Mouse (Mus musculus): ENCODE measurements around the gene Entpd5.

The Entpd5 gene

DNA sequence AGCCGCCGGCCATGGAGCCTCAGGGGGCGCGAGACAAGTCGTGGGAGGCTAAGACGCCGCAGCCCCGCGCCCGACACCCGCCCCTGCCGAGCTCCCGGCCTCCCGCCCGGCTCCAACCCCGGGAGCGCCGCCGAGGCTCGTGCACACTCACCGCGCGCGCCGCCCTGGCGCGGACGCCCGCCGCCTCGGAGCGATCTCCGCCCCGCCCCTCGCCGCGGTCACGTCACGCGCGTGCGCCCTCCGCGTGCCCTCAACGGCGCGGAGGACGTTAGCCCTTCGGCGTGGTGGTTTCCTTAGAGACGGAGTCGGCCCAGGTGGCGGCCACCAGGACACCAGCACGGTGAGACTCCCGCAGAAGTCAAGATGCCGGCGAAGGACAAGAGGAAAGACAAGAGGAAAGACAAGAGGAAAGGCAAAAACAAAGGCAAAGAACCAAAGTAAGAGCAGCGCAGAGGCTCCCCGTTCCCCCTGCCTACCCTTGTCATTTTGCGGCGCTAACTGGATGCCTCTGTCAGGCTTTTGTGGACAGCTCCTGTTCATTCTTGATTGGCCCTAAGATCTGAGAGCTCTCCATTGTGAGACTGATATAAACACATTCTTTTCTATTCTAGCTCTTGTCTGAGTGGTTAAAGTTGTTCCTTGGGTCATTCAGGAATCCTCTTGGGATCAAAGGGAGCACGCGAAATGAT lies at the start of gene Entpd5, which contains the start of gene Bbof1:
Gene Entpd5 (minus strand): TSS at position 211 of the 689 bp plus-strand sequence.
Gene Bbof1 (plus strand): TSS at position 253 of the 689 bp plus-strand sequence.
- CTCF ChIA-PET, result no interaction called here

DNA sequence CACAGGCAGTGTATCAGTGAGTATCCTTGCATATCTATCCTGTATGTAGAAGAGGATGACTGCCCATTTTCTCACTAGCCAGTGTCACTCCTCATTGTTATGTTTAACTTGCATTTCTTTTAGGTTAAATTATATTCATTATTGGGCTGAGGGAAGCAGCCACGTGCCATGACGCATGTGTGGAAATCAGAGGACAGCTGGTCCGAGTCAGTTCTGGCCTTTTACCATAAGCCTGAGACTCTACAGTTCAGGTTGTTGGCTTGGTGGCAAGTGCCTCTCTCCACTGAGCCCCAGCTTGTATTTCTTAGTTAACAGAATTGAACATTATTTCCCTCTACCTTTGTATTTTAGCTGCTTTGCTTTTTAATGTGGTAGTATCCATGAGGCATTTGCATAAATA lies 48.1 kb upstream of the Entpd5 start:
- CTCF ChIA-PET, result no interaction called here

GRCm38 (mm10) chr12:84451801-84452200 lies 43.0 kb upstream of the Entpd5 start:
- CTCF ChIA-PET, result no interaction called here

GRCm38 (mm10) chr12:84450718-84451646 lies 42.2 kb upstream of the Entpd5 start, which contains the start of the genes Aldh6a1 and Lin52:
TSS of gene Aldh6a1 (minus strand) at chr12:84451004.
TSS of gene Lin52 (plus strand) at chr12:84451422.
- CTCF ChIA-PET, result no interaction called here

- CTCF ChIA-PET, result no interaction called here
Measured at GRCm38 (mm10) chr12:84450351-84450717, 41.5 kb upstream of the Entpd5 start.

GRCm38 (mm10) chr12:84449887-84450286 lies 41.1 kb upstream of the Entpd5 start:
- CTCF ChIA-PET, result interaction anchor here (0.7 kb wide), 1 partner anchor 100 kb away, joined by 3 read pairs; no protein-coding TSS in a partner anchor

DNA sequence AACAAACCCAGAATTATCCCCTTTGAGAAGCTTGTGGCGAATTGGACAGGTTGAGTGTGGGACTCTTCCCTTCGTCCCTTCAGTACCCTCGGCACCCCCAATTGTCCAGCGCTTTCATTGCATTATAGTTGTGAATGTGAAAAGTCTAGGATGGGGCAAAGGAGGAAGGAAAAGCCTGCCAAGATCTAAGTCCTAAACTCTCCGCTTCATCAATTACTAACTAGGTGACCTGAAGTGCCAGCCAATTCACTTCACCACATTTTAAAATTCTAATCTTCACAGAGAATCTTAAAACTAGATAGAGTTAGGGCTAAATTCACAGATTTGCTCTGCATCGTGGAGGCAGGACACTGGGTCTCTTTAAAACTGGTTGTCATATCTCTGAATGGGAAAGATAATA lies 39.4 kb upstream of the Entpd5 start:
- CTCF ChIA-PET, result no interaction called here

DNA sequence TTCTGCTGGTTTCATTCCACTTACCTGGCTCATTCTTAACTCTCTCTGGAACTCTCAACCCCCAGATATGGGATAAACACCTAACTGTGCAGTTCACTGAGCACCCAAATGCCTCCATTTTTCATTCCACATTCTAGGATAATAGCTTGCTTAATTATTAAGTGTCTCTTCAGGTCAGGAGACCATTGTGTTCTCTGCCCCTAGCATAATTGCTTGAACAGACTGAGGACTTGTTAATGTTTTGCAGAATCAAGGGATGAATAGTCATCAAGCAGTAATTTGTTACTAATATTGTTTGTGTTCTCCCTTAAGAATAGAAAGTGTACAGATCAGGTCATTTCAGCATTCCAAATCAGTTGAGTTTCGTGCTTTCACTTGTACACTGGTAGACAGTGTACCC lies 38.6 kb upstream of the Entpd5 start:
- CTCF ChIA-PET, result no interaction called here

DNA sequence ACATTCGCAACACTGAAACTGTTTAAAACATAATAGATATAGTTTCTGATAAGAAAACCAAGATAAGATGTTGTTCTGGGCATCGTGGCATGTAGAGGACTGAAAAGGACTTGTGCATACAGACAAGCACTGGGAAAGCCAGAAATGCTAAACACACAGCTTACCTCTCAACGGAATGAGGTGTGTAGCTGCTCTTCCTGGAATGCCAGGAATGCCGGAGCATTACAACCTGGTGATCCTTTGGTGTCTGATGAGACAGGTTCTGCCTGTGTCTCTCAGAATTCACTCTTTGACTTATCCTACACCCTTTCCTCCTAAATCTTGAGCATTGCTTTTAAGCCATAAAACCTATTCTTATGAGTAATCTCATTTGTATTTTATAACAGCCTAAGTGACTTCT lies 33.7 kb upstream of the Entpd5 start:
- CTCF ChIA-PET, result no interaction called here

DNA sequence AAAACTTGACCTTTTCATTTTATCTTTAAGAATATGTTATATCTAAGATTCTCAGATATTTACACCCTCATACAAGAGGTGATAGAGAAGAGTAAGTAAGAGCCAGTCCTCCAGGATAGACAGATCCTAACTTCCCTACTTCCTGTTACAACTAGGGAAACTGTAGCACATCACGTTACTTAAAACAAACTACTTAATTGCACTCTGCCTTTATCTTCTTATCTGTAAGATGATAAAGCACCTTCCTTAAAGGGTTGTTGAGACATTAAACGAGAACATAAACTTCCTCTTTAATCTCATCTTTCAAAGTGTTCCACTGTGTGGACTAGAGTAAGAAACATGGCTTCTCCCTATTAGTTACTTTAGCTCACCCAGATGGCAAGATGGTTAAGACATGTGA lies 29.9 kb upstream of the Entpd5 start:
- CTCF ChIA-PET, result no interaction called here

- CTCF ChIA-PET, result no interaction called here
Measured at GRCm38 (mm10) chr12:84429825-84430224, 21.0 kb upstream of the Entpd5 start.

GRCm38 (mm10) chr12:84423990-84424389 lies 15.2 kb upstream of the Entpd5 start:
- CTCF ChIA-PET, result no interaction called here

DNA sequence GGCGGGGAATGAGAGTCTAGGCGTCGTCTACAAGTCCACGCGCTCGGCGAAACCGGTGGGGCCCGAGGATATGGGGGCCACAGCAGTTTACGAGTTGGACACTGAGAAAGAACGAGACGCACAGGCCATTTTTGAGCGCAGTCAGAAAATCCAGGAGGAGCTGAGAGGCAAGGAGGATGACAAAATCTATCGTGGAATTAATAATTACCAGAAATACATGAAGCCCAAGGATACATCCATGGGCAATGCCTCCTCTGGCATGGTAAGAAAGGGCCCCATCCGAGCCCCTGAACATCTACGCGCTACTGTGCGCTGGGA lies 8.7 kb upstream of the Entpd5 start:
- CTCF ChIA-PET, result no interaction called here

GRCm38 (mm10) chr12:84416834-84417604 lies 8.2 kb upstream of the Entpd5 start, which contains the start of gene Rnf113a2:
TSS of gene Rnf113a2 (plus strand) at chr12:84417196.
- CTCF ChIA-PET, result interaction anchor here (0.7 kb wide), 1 partner anchor 273 kb away, joined by 3 read pairs; no protein-coding TSS in a partner anchor

- CTCF ChIA-PET, result no interaction called here
Measured at GRCm38 (mm10) chr12:84407874-84408818, 683 bp downstream of the Entpd5 start.

GRCm38 (mm10) chr12:84407259-84407658 lies 1.6 kb downstream of the Entpd5 start:
- CTCF ChIA-PET, result no interaction called here

GRCm38 (mm10) chr12:84404541-84404940 lies 4.3 kb downstream of the Entpd5 start:
- CTCF ChIA-PET, result interaction anchor here (0.6 kb wide), 1 partner anchor 153 kb away, joined by 7 read pairs; no protein-coding TSS in a partner anchor

DNA sequence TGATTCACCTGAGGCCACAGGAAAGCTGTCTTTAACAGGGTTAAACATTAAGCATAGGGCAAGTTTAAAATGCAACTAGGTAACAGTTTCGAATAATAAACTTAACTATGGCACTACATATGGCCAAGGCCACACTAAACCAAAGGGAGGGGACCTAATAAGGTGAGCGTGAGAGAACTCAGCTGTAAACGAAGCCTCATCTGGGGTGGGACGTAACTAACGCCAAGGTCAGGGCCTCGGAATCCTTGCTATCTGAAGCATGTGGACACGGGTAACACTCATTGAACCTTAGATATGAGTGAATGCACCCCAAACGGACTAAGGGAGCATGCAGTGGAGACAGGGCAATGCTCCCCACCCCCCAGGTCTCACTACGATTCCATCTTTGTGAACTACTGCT lies 5.9 kb downstream of the Entpd5 start:
- CTCF ChIA-PET, result no interaction called here

DNA sequence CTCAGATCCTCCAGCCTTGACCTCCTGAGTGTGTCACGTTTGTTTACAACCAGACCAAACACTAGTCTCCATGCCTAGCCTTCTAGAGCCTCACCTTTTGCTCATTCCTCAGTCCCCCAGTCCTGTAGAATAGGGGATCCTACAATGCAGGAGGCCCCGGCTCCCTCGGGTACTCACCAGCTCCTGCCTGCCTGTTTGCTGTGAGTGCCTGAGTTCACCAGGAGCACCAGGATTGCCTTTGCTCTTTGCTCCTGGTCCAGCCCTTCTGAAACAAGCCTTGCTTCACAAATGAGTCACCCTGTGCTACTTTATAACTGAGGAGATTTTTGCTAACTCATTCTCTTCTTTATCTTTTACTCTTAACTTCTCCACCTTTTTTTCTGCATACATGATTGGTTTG lies 8.2 kb downstream of the Entpd5 start:
- CTCF ChIA-PET, result no interaction called here

- CTCF ChIA-PET, result no interaction called here
Measured at GRCm38 (mm10) chr12:84400068-84400467, 8.8 kb downstream of the Entpd5 start.

DNA sequence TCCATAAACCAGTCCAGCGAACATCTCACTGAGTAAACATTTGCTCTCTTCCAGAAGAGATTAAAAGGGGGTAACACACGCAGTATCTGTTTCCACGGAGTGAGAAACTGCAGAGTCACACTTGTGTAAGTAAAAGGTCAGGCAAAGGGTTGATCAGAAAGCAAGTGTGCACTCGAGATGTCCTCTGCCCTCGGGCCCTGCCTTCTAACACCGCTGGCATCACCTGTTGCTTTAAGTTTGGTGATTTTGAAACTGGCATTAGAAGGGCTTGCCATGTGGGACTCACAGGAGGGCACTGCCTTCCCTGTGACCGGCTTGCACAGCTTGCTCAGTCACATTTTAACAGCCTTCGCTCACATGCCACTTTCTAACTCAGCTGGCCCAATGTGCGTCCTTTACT lies 9.2 kb downstream of the Entpd5 start:
- CTCF ChIA-PET, result no interaction called here

Data from spleen, embryonic (tissue).